Mouse (Mus musculus) midbrain, embryonic 11.5 days (tissue): ENCODE data around the gene Gm21188. TPM values are rescaled to one million over a fixed set of nuclear protein-coding genes. Genes with fewer than 3 reads are reported as not detected.
A peak's percentile ranks its signal among the peaks of the same experiment; 100 is the strongest.
"Not testable (repeated sequence)": the region's sequence is repeated elsewhere in the genome, so short reads cannot be mapped to it uniquely, and the experiment has no call there.

ENCODE experiments used
- ATAC-seq: fragments of 200-750 bp; cut with Nextera tagmentation; 2 replicates; pipeline ENCODE4 v1.8.0; 2017; ENCODE audit warnings: moderate TSS enrichment, moderate library complexity; ENCODE audit not compliant: low FRiP score
- DNase-seq: peaks from one replicate; pipeline ENCODE4 v3.0.0; 2015; ENCODE audit warnings: low spot score; ENCODE audit errors: missing footprints
- H3K27ac ChIP-seq: fragments of 300-500 bp; sonication (generic); 2 replicates; pipeline ENCODE4 v1.5.1; 2014; ENCODE audit warnings: low read depth, low read length
- H3K27me3 ChIP-seq: fragments of 300-500 bp; sonication (generic); 2 replicates; pipeline ENCODE4 v1.6.1; 2014; ENCODE audit warnings: mild to moderate bottlenecking, low read length, moderate library complexity, mixed read lengths; ENCODE audit not compliant: control insufficient read depth, insufficient read depth
- H3K36me3 ChIP-seq: fragments of 300-500 bp; sonication (generic); 2 replicates; pipeline ENCODE4 v1.6.1; 2014; ENCODE audit warnings: mild to moderate bottlenecking, low read length, moderate library complexity, mixed read lengths; ENCODE audit not compliant: control insufficient read depth, insufficient read depth
- H3K4me1 ChIP-seq: fragments of 300-500 bp; sonication (generic); 2 replicates; pipeline ENCODE4 v1.6.1; 2014; ENCODE audit warnings: low read length; ENCODE audit not compliant: control insufficient read depth, insufficient read depth
- H3K4me2 ChIP-seq: fragments of 300-500 bp; sonication (generic); 2 replicates; pipeline ENCODE4 v1.6.1; 2014; ENCODE audit warnings: mild to moderate bottlenecking, moderate library complexity
- H3K4me3 ChIP-seq: fragments of 300-500 bp; sonication (generic); 2 replicates; pipeline ENCODE4 v1.5.1; 2014; ENCODE audit warnings: low read depth, low read length
- H3K9ac ChIP-seq: fragments of 300-500 bp; sonication (generic); 2 replicates; pipeline ENCODE4 v1.6.1; 2014; ENCODE audit warnings: low read length
- H3K9me3 ChIP-seq: fragments of 300-500 bp; sonication (generic); 2 replicates; pipeline ENCODE4 v1.6.1; 2016; ENCODE audit warnings: low read length; ENCODE audit not compliant: control insufficient read depth
- WGBS: fragments of 180-500 bp; shearing (Covaris S2); extraction: QIAGEN DNeasy Blood & Tissue Kit; methylation state at CpG from one replicate; pipeline ENCODE4 v1.1.7; 2014; 5-methylcytosine and 5-hydroxymethylcytosine counted together
- polyA plus RNA-seq: library from polyadenylated mRNA; unstranded; fragments of >200 nt; fragmentation: Nextera tagmentation; extraction: Ambion mirVana; gene quantifications from 2 replicates; pipeline ENCODE4 v1.2.1, GENCODE M21; 2014

Gene Gm21188
- polyA plus RNA-seq, 1 experiment from 2014 or later: not detected

DNA sequence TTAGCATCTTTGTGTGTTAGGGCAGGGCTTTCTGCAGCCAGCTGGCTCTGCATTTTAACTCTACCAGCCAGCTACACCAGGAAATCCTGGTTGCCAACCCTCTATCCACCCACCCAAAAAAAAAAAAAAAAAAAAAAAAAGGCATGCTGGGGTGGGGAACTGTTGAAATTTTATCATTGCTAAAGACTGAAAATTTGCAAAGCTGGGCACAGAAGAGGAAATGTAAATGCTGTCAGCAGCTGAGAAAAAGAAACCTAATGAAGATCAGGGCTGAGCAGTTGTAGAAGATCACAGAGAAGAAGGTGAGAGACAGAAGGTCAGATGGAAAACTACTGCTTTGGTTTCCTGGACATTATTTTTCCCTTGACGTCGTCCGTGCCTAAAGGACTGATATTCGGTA lies 10.9 kb upstream of the Gm21188 start:
- not testable (repeated sequence) for ATAC-seq, H3K27me3 ChIP-seq, H3K9me3 ChIP-seq, DNase-seq, H3K36me3 ChIP-seq, H3K4me1 ChIP-seq, H3K27ac ChIP-seq, H3K4me3 ChIP-seq, H3K9ac ChIP-seq, H3K4me2 ChIP-seq
- no CpG with 5 or more reads among the region's 4 CpGs for WGBS

DNA sequence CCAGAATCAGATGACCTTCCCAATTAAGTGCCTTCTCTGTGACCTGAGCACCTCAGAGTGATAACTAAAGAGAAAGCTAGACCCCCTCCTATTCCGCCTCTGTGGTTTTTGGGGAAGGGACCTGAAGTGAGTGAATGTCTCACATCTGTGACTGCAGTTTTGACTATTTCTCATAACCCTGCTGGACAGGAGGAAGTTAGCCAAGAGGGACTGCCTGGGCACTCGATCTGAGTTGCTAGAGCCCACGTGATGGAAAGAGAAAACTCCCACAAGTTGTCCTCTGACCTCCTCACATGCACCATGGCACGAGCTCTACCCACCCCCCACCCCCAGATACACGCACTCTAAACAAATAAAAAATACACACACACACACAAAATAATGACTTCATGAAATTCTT lies 3.4 kb downstream of the Gm21188 start:
- not testable (repeated sequence) for H3K27me3 ChIP-seq, H3K4me3 ChIP-seq, H3K36me3 ChIP-seq, H3K4me1 ChIP-seq, H3K27ac ChIP-seq, H3K4me2 ChIP-seq, H3K9me3 ChIP-seq, H3K9ac ChIP-seq, DNase-seq
- WGBS: no CpG with 5 or more reads among the region's 5 CpGs
- peak; percentile 20; the same call in 1 of the 2 replicates for ATAC-seq

DNA sequence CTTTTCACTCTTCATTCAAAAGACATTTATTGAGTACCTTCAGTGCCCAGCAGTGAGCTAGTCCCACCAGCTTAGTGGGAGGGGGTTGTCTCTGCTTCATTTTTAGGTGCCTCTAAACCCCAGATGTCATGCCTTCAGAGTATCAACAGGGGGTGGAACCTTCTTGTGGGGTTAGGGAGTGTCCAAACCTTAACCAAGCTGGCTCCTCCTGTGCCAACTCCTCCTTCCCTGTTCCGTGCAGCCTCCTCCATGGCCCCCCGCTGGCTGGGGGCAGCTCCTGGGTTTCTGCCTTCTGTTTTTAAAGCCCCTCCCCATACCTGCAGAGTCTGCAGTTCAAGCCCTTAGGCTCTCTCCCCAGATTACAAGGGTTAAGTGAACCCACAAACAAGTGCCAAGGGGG lies 3.8 kb downstream of the Gm21188 start:
- H3K4me3 ChIP-seq, H3K9ac ChIP-seq, H3K4me1 ChIP-seq, DNase-seq, H3K36me3 ChIP-seq, H3K4me2 ChIP-seq, H3K27me3 ChIP-seq, H3K27ac ChIP-seq, H3K9me3 ChIP-seq: not testable (repeated sequence)
- WGBS: no CpG with 5 or more reads among the region's 2 CpGs
- peak; percentile 36; the same call in 1 of the 2 replicates for ATAC-seq

DNA sequence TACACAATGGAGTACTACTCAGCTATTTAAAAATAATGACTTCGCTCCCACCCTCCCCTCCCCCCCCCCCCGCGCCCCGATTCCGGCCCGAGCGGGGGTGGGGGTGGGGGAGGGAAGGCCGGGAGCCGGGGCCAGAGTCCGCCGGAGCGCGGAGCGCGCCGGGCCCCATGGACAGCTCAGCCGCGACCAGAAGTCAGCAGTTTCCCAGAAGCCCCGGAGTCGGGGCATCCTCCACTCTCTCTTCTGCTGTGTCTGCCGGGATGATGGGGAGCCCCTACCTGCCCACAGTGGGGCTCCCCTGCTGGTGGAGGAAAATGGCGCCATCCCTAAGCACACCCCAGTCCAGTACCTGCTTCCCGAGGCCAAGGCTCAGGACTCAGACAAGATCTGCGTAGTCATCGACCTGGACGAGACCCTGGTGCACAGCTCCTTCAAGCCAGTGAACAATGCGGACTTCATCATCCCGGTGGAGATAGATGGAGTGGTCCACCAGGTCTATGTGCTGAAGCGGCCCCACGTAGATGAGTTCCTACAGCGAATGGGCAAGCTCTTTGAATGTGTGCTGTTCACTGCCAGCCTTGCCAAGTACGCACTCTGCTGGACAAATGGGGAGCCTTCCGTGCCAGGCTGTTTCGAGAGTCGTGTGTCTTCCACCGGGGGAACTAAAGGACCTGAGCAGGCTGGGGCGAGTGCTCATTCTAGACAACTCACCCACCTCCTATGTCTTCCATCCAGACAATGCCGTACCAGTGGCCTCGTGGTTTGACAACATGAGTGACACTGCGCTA lies 5.4 kb downstream of the Gm21188 start:
- not testable (repeated sequence) for H3K9me3 ChIP-seq, DNase-seq, H3K4me3 ChIP-seq, H3K4me2 ChIP-seq, H3K36me3 ChIP-seq, H3K27ac ChIP-seq, H3K9ac ChIP-seq, H3K27me3 ChIP-seq, H3K4me1 ChIP-seq
- ATAC-seq: peak; percentile 61
- 0% methylated on average over 9 of the region's 40 CpGs for whole genome bisulfite sequencing

DNA sequence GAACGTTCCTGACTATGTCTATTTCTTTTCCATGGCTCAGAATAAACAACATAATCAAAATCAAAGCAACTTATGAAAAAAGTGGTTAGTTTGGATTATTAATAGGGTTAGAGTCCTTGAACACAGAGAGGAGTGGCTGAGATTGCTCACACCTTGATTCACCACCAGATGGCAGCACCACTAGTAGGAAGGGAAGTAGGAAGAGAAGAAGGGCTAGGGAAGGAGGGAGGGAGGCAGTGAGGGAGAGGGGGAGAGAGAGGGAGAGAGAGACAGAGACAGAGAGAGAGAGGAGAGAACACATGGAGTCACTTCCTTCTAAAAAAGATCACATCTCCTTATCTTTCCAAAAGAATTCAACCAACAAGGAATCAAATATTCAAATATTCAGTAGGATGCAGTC lies 10.8 kb downstream of the Gm21188 start:
- not testable (repeated sequence) for H3K27me3 ChIP-seq, H3K4me2 ChIP-seq, H3K9me3 ChIP-seq, H3K27ac ChIP-seq, H3K36me3 ChIP-seq, H3K9ac ChIP-seq, H3K4me1 ChIP-seq, H3K4me3 ChIP-seq
- WGBS: no CpG with 5 or more reads among the region's 1 CpGs
- ATAC-seq: peak; percentile 74; the same call in 1 of the 2 replicates
- peak; percentile 81 for DNase-seq

DNA sequence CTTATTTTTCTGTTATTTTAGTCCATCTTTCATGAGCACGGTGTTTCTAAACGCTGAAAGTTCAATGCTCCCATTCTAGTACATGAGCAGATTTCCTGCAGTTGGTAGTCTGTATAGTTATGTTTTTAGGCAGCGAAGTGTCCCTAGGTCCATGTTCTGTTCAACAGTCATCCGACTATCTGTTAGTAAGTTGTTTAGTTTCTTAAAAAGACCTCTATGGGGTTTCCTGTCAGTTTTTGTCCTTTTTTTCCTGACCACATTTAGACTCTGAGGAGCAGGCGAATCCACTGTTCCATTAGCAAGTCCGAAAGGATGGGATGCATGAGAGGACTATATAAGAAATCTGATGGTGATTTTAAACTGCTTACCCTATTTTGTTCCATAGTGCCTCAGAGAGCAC lies 14.1 kb downstream of the Gm21188 start:
- WGBS: 6% methylated on average over 6 of the region's 6 CpGs
- not testable (repeated sequence) for H3K36me3 ChIP-seq, ATAC-seq, H3K4me1 ChIP-seq, H3K9me3 ChIP-seq, H3K4me3 ChIP-seq, H3K27ac ChIP-seq, H3K4me2 ChIP-seq, H3K9ac ChIP-seq
- peak; percentile 91 for DNase-seq
- H3K27me3 ChIP-seq: peaks cover 12% of the 10 kb centered on the region

DNA sequence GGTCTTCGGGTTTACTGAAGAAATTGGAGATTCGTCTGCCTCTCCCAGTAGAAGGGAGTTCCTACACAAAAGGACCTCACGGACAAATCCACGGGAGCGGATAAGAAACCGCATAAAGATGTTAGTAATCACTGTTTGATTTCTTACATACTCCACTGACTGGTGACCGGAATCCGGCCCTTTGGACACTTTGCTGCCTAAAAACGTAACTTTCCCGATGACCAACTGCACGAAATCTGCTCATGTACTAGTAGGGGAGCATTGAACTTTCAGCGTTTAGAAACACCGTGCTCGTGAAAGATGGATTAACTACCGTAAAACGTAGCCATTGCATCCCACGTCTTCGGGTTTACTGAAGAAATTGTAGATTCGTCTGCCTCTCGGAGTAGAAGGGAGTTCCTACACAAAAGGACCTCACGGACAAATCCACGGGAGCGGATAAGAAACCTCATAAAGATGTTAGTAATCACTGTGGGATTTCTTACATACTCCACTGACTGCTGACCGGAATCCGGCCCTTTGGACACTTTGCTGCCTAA lies 15.3 kb downstream of the Gm21188 start:
- not testable (repeated sequence) for H3K36me3 ChIP-seq, ATAC-seq, H3K9ac ChIP-seq, H3K27ac ChIP-seq, H3K4me2 ChIP-seq, H3K9me3 ChIP-seq, H3K4me1 ChIP-seq, H3K4me3 ChIP-seq
- peaks cover 12% of the 10 kb centered on the region for H3K27me3 ChIP-seq
- WGBS: under 1% methylated on average over 23 of the region's 25 CpGs
- peak; percentile 89 for DNase-seq

DNA sequence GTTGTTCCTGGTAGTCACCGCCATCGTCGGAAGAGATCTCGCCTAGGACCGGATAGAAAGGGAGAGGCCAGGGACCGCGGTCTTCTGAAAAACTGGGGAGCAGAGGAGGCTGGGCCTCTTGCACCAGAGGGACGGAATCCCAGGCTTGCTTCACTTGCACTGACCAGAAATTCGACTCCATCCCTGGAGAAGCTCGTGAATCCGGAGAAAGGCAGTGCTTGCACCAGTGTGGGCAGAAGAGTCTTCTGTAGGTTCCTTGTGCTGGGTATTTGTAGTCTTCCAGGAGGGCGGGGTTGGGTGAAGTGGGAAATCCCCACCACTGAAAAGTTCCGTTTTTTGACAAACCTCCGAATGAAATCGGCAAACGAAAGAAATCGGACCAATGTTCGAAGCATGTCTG lies 16.8 kb downstream of the Gm21188 start:
- WGBS: 0% methylated on average over 7 of the region's 18 CpGs
- not testable (repeated sequence) for DNase-seq, H3K9ac ChIP-seq, H3K4me1 ChIP-seq, H3K36me3 ChIP-seq, H3K4me3 ChIP-seq, H3K9me3 ChIP-seq, H3K4me2 ChIP-seq, H3K27ac ChIP-seq
- peak; percentile 48; the same call in 1 of the 2 replicates for ATAC-seq
- peaks cover 12% of the 10 kb centered on the region for H3K27me3 ChIP-seq

DNA sequence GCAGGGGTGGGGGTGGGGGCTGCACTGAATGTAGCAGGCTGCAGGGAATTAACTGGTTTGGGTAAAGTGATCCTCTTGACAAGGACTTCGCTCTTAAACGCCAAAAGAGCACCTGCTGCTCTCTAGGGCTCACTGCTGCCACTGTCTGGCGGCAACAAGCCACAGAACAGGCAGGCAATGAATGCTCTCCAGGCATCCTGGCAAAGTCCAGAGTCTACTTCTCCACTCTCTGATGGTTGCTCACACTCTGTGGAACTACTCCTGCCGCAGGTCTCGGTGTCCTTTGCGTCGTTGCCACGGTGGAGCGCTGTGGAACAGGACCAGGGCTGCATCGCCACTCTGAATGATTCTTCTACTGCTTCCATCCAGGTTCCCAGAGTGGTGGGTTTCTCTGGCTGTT lies 17.4 kb downstream of the Gm21188 start:
- not testable (repeated sequence) for H3K9me3 ChIP-seq, H3K4me3 ChIP-seq, H3K36me3 ChIP-seq, H3K9ac ChIP-seq, H3K4me2 ChIP-seq, H3K27ac ChIP-seq, H3K4me1 ChIP-seq, DNase-seq
- ATAC-seq: peak; percentile 86
- WGBS: 0% methylated on average over 3 of the region's 10 CpGs
- peaks cover 12% of the 10 kb centered on the region for H3K27me3 ChIP-seq
